Mouse (Mus musculus) ZHBTc4 (cell line): ENCODE measurements around the gene Trim43a.
"Not testable (repeated sequence)": the region's sequence is repeated elsewhere in the genome, so short reads cannot be mapped to it uniquely, and the experiment has no call there.

Source experiments
- DNase-seq: peaks from one replicate; pipeline ENCODE4 v3.0.0-alpha.2; 2011; ENCODE audit warnings: low read depth, low spot score

Gene Trim43a

GRCm38 (mm10) chr9:88580591-88580990 is at the start of gene Trim43a:
Trim43a (plus strand) TSS chr9:88580891.
- not testable (repeated sequence) for DNase-seq

GRCm38 (mm10) chr9:88534093-88534492 is 46.6 kb upstream of the Trim43a start:
- DNase-seq: no peak

DNA sequence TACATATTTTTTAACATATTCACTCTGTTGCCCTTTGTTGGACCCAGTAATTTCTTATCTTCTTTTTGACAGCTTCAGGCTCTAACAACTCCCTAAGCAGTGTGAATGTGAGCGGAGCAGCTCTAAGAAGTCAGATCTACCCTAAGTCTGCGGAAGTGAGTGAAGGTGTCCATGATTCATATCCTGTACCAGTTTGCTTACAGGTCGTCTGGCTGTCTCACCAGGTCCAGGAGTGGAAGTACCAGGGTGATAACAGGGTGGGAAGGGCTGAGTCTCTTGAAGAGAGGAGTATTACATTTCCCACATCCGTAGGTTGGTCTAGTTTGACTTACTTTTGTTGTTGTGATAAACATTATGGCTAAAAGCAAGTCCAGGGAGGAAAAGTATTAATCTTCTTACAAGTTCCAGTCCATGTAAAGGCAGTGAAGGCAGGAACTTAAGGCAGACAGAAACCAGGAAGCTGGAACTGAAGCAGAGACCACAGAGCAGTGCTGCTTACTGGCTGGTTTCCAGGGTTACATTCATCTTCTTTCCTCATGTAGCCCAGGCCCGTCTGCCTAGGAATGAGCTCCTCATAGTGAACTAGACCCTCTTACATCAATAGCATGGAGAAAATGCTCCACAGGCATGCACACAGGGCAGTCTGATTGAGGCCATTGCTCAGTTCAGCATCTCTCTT is 41.0 kb upstream of the Trim43a start:
- DNase-seq: no peak

DNA sequence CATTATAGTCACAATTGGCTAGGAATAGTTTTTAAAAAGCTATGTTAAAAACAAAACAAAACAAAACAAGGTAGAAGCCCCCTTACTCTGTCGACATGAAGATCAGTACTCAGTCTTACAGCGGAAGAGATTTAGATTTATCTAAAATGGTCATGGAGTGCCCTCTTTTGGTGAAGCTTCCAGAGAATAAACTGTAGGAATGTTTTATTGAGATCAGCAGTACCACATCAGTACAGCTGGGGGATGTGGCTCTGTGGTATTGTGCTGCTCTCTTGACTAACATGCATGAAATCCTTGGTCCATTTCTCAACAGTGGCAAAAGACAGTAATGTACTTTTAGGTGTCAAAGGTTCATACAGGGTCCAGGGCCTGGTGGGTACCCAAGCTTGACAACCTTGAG is 37.9 kb upstream of the Trim43a start:
- peak; percentile 55 for DNase-seq

GRCm38 (mm10) chr9:88545534-88545933 is 35.2 kb upstream of the Trim43a start:
- DNase-seq: no peak

DNA sequence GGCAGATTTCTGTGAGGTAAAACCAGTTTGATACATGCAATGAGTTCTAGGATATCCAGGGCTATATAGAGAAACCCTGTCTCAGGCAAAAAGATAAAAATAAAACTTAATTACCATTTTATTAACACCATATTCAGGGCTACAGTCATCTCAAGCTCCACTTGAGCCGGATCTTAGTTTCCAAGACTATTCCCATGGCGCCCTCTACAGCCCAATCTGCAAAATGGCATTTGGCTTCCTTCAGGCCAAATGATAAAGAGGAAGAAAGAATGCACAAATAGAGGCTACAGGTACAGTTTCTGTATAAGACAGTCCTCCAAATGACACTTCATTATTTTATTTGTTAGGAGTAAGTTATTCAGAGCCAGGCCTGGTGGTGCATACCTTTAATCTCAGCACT is 34.5 kb upstream of the Trim43a start:
- DNase-seq: peak; percentile 76

GRCm38 (mm10) chr9:88546657-88547056 is 34.0 kb upstream of the Trim43a start:
- DNase-seq: no peak

GRCm38 (mm10) chr9:88547270-88547669 is 33.4 kb upstream of the Trim43a start:
- peak; percentile 61 for DNase-seq

GRCm38 (mm10) chr9:88547851-88548613 is 32.7 kb upstream of the Trim43a start, which contains the start of gene Zfp949:
Zfp949 (plus strand) TSS chr9:88548020.
- DNase-seq: peak; percentile 86

- no peak for DNase-seq
Measured at GRCm38 (mm10) chr9:88548614-88548945, 32.1 kb upstream of the Trim43a start.

DNA sequence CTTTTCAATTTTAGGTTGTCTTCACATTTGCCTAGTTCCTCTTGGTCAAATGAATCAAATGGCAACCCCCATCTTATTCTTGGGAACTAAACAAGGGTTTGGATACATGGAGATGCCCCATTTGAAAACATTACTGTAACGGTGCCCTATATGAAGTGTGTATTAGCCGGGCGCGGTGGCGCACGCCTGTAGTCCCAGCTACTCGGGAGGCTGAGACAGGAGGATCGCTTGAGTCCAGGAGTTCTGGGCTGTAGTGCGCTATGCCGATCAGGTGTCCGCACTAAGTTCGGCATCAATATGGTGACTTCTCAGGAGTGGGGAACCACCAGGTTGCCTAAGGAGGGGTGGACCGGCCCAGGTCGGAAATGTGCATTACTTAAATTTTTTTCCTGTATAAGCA is 27.6 kb upstream of the Trim43a start:
- no peak for DNase-seq

GRCm38 (mm10) chr9:88558146-88558545 is 22.5 kb upstream of the Trim43a start:
- no peak for DNase-seq

DNA sequence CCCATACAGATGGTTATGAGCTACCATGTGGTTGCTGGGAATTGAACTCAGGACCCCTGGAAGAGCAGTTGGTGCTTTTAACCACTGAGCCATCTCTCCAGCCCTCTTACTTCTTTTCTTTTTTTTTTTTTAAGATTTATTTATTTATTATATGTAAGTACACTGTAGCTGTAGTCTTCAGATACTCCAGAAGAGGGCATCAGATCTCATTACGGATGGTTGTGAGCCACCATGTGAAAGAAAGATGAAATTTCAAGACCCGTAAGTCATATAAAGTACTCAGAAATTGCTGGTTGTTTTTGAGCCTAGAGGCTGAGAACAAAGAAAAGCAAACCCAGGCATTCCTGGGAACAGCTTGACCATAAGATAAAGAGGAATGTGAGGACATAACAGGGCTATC is 19.2 kb upstream of the Trim43a start:
- not testable (repeated sequence) for DNase-seq

DNA sequence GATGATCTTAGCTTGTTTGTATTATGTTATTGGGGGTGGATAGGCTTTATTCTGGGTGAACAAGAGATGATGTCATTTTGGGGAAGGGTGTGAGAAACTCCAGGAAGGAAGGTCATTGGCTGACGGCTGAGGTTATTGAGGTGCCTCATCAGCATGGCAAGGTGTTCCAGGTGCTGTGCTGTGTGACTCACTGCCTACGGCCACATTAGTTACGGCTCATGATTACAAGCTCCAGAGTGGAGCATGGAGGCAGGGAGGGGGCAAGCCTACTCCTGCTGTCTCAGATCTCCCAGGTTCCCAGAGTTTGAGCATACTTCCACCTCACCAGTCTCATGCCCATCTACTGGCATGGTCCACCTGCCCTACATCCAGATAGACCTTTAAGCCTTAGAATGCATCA is 10.2 kb upstream of the Trim43a start:
- DNase-seq: not testable (repeated sequence)

GRCm38 (mm10) chr9:88593708-88594107 is 13.0 kb downstream of the Trim43a start:
- DNase-seq: not testable (repeated sequence)

- DNase-seq: peak; percentile 99
Measured at GRCm38 (mm10) chr9:88599206-88600162, 18.8 kb downstream of the Trim43a start.

GRCm38 (mm10) chr9:88625803-88626514 is 45.3 kb downstream of the Trim43a start:
- not testable (repeated sequence) for DNase-seq

GRCm38 (mm10) chr9:88638125-88638524 is 57.4 kb downstream of the Trim43a start:
- DNase-seq: not testable (repeated sequence)
